9 mouse cellular contexts compared by ENCODE assay signal in genomic region chr1:13789318-13790085, GRCm38 (mm10).
DNase-seq lines count a peak whose midpoint lies in the region; ATAC-seq and TF ChIP-seq lines count a peak whose summit lies in the region.
"Had no signal": no experiment of that assay in that cellular context is flagged by ENCODE, and none has a peak within 500 bp of the region (broad histone marks: within the 10 kb centered on the region; RNA-seq: fewer than 3 reads in every experiment).

No protein-coding gene starts in this region.

- TF ChIP-seq CTCF in thymus, adult 2 months (IDR thresholded peaks at IDR 0.05; ENCODE audit: borderline replicate concordance, control insufficient read depth, extremely low read depth, insufficient read depth, low read length, poor library complexity): peak; percentile 59; the same call in 1 of the 2 replicates

- no peaks in the 10 kb centered on the region for H3K36me3 ChIP-seq in forebrain, embryonic 13.5 days (ENCODE audit: poor library complexity, severe bottlenecking)
- H3K36me3 ChIP-seq in lung, embryonic 16.5 days (ENCODE audit: control insufficient read depth, insufficient read depth, low read length): no peaks in the 10 kb centered on the region
- H3K36me3 ChIP-seq in thymus, adult 2 months (ENCODE audit: control insufficient read depth, insufficient read depth, low read length): no peaks in the 10 kb centered on the region
- H3K36me3 ChIP-seq: liver, embryonic 15.5 days had no signal

- WGBS in forebrain, embryonic 13.5 days: 40% methylated on average over 13 of the region's 13 CpGs
- WGBS in lung, embryonic 16.5 days: 39% methylated on average over 13 of the region's 13 CpGs
- WGBS in thymus, adult 2 months: 49% methylated on average over 13 of the region's 13 CpGs

- H3K27me3 ChIP-seq in forebrain, embryonic 13.5 days: no peaks in the 10 kb centered on the region
- H3K27me3 ChIP-seq in lung, embryonic 16.5 days (ENCODE audit: control insufficient read depth, insufficient read depth, low read depth, low read length): no peaks in the 10 kb centered on the region
- no peaks in the 10 kb centered on the region for H3K27me3 ChIP-seq in thymus, adult 2 months (ENCODE audit: control insufficient read depth, insufficient read depth, low read length)
- H3K27me3 ChIP-seq: liver, embryonic 15.5 days had no signal

- no peak overlapping the region for H3K4me3 ChIP-seq in forebrain, embryonic 13.5 days
- H3K4me3 ChIP-seq in lung, embryonic 16.5 days (ENCODE audit: low read length): no peak overlapping the region
- no peak overlapping the region for H3K4me3 ChIP-seq in thymus, adult 2 months (ENCODE audit: control insufficient read depth, insufficient read depth, low read length)
- H3K4me3 ChIP-seq: liver, embryonic 15.5 days had no signal

- no peak overlapping the region for H3K9ac ChIP-seq in forebrain, embryonic 13.5 days
- H3K9ac ChIP-seq in lung, embryonic 16.5 days (ENCODE audit: low read length): no peak overlapping the region
- H3K9ac ChIP-seq: liver, embryonic 15.5 days had no signal

- no peaks in the 10 kb centered on the region for H3K4me1 ChIP-seq in forebrain, embryonic 13.5 days
- H3K4me1 ChIP-seq in lung, embryonic 16.5 days (replicated peaks; ENCODE audit: control insufficient read depth, insufficient read depth, low read length): 0 out of 2 replicates have a peak, but pooled peaks cover 2% of the 10 kb centered on the region
- H3K4me1 ChIP-seq in thymus, adult 2 months (replicated peaks; ENCODE audit: control insufficient read depth, insufficient read depth, low read length): no peaks in the 10 kb centered on the region
- H3K4me1 ChIP-seq: liver, embryonic 15.5 days had no signal

- no peak overlapping the region for H3K27ac ChIP-seq in forebrain, embryonic 13.5 days
- H3K27ac ChIP-seq in lung, embryonic 16.5 days (ENCODE audit: low read length): no peak overlapping the region
- H3K27ac ChIP-seq in thymus, adult 2 months (ENCODE audit: control insufficient read depth, insufficient read depth, low read length): no peak overlapping the region
- H3K27ac ChIP-seq: liver, embryonic 15.5 days had no signal

- DNase-seq in ES-CJ7 (ENCODE audit: low read depth, low spot score): peak; percentile 91
- DNase-seq in c-Kit-positive CD71-positive TER-119-negative erythroid progenitor cells, embryonic 14.5 days (ENCODE audit: low read depth): peak; percentile 23
- DNase-seq in heart, postnatal 10 days: peak; percentile 73 to 81
- peak; percentile 85 for DNase-seq in layer of hippocampus, adult 11-12 months (ENCODE audit: low spot score)
- DNase-seq in ovary, postnatal 10 days (ENCODE audit: low spot score): peak; percentile 48
- DNase-seq in thymus, adult 2 months: peak; percentile 59

- intact Hi-C loops in heart, postnatal 10 days (cut with DNase I): loop anchor here (1.0 to 5.0 kb wide), 4 partner anchors 781 to 1073 kb away; no protein-coding TSS in a partner anchor

- H3K4me2 ChIP-seq in forebrain, embryonic 13.5 days: peak overlapping the region; percentile 39
- peak overlapping the region; percentile 35 for H3K4me2 ChIP-seq in lung, embryonic 16.5 days (ENCODE audit: low read depth, low read length)
- H3K4me2 ChIP-seq: liver, embryonic 15.5 days had no signal

- H3K9me3 ChIP-seq in forebrain, embryonic 13.5 days (replicated peaks): no peaks in the 10 kb centered on the region; the same call in 1 of the 2 replicates
- H3K9me3 ChIP-seq in lung, embryonic 16.5 days (ENCODE audit: control insufficient read depth, low read length): peaks cover 3% of the 10 kb centered on the region; the same call in 1 of the 2 replicates
- H3K9me3 ChIP-seq: liver, embryonic 15.5 days had no signal

- ATAC-seq in forebrain, embryonic 13.5 days: peak; percentile 93
- peak; percentile 61; the same call in 1 of the 2 replicates for ATAC-seq in lung, embryonic 16.5 days (ENCODE audit: low read depth)

- TF ChIP-seq POLR2A in thymus, adult 2 months (IDR thresholded peaks at IDR 0.05; ENCODE audit: control insufficient read depth, extremely low read depth, insufficient read depth, low read length, poor library complexity): no peak

Comparison
In these comparisons a context has a peak if more than half of its experiments do, and no peak if none do; other contexts are left out.
1. DNase-seq: peak in every context shown above with its lines; median percentile 91 in ES-CJ7; 85 in layer of hippocampus, adult 11-12 months; 77 in heart, postnatal 10 days; 59 in thymus, adult 2 months; 48 in ovary, postnatal 10 days; 23 in c-Kit-positive CD71-positive TER-119-negative erythroid progenitor cells, embryonic 14.5 days.